Mouse (Mus musculus): ENCODE results near the gene Dlg2. TPM values are rescaled to one million over a fixed set of nuclear protein-coding genes. Genes with fewer than 3 reads are reported as not detected.

The Dlg2 gene
- polyA plus RNA-seq, 1 experiment from 2014 or later, result 6.3 TPM

DNA sequence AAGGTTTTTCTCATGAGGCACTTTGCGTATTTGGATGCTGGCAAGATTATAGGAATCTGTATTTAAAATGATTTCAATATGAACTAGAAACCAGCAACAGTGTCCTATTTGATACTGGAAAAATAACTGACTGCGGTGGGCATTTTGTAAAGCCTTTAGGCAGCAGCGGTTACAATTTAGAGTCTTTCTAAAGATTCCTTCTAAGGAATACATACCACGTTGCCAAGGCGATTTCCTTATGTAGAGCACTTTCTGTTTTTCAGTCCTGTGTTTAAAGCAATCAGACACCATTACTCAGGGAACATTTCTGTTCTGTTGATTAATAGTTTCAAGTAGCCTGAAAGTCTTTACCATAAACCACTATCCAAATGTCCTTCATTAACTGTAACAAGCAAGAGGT is 1309.0 kb downstream of the Dlg2 start:
- Histone ChIP-seq H3K9ac (ENCODE audit: low read length) (no peak overlapping the region), H3K9me3 (ENCODE audit: control insufficient read depth, low read length) (no peaks in the 10 kb centered on the region), H3K4me3 (ENCODE audit: low read depth, low read length) (no peak overlapping the region), H3K4me1 (replicated peaks; ENCODE audit: control insufficient read depth, insufficient read depth, low read length) (no peaks in the 10 kb centered on the region), H3K4me2 (ENCODE audit: low read length) (no peak overlapping the region), H3K36me3 (ENCODE audit: control insufficient read depth, insufficient read depth, low read length) (no peaks in the 10 kb centered on the region), H3K27ac (ENCODE audit: low read depth) (no peak overlapping the region), H3K27me3 (replicated peaks; ENCODE audit: control insufficient read depth, insufficient read depth, low read length) (no peaks in the 10 kb centered on the region)
- 64% methylated on average over 5 of the region's 5 CpGs for WGBS
- ATAC-seq (replicated peaks; ENCODE audit: low FRiP score, low TSS enrichment, low read depth) (no peak), DNase-seq (ENCODE audit: low spot score) (no peak)

DNA sequence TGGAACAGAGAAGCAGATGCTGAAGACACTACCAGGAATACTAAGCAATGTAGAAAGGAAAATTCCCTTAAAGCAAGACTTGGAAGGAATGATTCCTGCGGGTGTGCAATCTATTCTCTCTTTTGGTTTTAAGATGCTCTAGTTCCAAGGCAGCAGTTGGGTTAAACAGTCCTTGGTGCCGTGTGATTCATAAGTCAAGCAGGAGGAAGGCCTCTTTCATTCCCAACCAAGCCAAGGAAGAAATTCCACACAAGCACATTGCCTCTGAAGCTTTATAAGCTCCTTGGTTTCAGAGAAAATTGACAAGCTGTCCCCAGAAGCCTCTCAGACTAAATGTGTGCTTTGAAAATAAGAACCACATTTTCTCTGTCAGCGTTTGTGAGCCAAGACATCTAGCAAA is 1309.4 kb downstream of the Dlg2 start:
- Histone ChIP-seq H3K4me2 (ENCODE audit: low read length) (no peak overlapping the region), H3K36me3 (ENCODE audit: control insufficient read depth, insufficient read depth, low read length) (no peaks in the 10 kb centered on the region), H3K27me3 (replicated peaks; ENCODE audit: control insufficient read depth, insufficient read depth, low read length) (no peaks in the 10 kb centered on the region), H3K9ac (ENCODE audit: low read length) (no peak overlapping the region), H3K4me3 (ENCODE audit: low read depth, low read length) (no peak overlapping the region), H3K9me3 (ENCODE audit: control insufficient read depth, low read length) (no peaks in the 10 kb centered on the region), H3K4me1 (replicated peaks; ENCODE audit: control insufficient read depth, insufficient read depth, low read length) (no peaks in the 10 kb centered on the region), H3K27ac (ENCODE audit: low read depth) (no peak overlapping the region)
- ATAC-seq (replicated peaks; ENCODE audit: low FRiP score, low TSS enrichment, low read depth), result no peak
- 72% methylated on average over 3 of the region's 3 CpGs for WGBS
- DNase-seq (ENCODE audit: low spot score), result no peak

DNA sequence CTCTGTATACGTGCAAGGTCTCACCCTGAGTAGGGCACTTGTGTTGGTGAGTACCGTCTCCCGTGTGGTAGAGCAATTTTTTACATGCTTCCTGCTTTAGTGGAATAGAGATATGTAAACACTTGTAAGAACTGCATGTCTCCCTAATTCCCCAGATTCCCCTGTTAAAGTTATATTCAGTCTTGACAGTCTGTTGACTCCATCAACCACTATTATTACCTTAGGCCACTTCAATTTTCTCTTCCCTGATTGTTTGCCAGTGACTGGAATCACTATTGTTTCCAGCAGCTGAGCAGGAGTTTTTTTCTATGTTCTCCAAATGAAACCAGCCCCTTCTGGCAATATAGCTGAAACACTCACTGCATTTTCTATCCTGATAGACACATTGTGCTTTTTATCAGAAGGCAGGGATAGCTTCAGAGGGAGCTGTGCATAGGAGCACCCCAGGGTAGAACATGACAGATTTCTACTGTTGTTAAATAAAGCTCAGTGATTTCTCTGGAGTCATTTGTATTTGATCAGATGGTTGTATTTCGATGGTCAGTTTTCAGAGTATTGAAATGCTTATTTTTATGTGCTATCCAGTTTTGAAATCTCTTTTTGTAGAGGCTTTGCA is 1314.6 kb downstream of the Dlg2 start:
- no peaks in the 10 kb centered on the region for H3K9me3 ChIP-seq (ENCODE audit: control insufficient read depth, low read length)
- no peak overlapping the region for H3K4me2 ChIP-seq (ENCODE audit: low read length)
- H3K27ac ChIP-seq (ENCODE audit: low read depth), result no peak overlapping the region
- no peaks in the 10 kb centered on the region for H3K4me1 ChIP-seq (replicated peaks; ENCODE audit: control insufficient read depth, insufficient read depth, low read length)
- no peaks in the 10 kb centered on the region for H3K27me3 ChIP-seq (replicated peaks; ENCODE audit: control insufficient read depth, insufficient read depth, low read length)
- no peak for DNase-seq (ENCODE audit: low spot score)
- H3K9ac ChIP-seq (ENCODE audit: low read length), result no peak overlapping the region
- no peak overlapping the region for H3K4me3 ChIP-seq (ENCODE audit: low read depth, low read length)
- no peak for ATAC-seq (replicated peaks; ENCODE audit: low FRiP score, low TSS enrichment, low read depth)
- no peaks in the 10 kb centered on the region for H3K36me3 ChIP-seq (ENCODE audit: control insufficient read depth, insufficient read depth, low read length)
- WGBS, result 45% methylated on average over 4 of the region's 4 CpGs

DNA sequence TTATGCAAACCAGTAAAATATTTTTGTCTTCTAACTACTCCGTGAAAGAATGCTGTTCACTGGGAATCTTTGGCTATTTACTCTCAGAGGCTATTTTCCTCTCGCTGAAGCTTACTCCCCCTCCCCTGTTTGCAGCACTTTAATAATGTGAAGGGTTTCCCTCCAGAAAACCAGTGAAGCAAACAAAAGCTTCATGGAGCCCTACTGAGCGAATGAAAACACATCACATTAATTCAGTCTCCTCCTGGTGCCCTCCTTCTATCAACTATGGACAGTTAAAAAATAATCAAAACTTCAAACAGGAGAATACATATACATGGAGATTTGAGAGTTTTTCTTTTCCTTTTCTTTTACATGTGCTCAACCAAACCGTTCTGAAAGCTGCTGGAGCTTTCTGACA is 1330.2 kb downstream of the Dlg2 start:
- ATAC-seq (replicated peaks; ENCODE audit: low FRiP score, low TSS enrichment, low read depth) (no peak), DNase-seq (ENCODE audit: low spot score) (no peak)
- no peak overlapping the region for H3K4me3 ChIP-seq (ENCODE audit: low read depth, low read length)
- no peak overlapping the region for H3K9ac ChIP-seq (ENCODE audit: low read length)
- no peaks in the 10 kb centered on the region for H3K9me3 ChIP-seq (ENCODE audit: control insufficient read depth, low read length)
- 59% methylated on average over 4 of the region's 4 CpGs for WGBS
- no peaks in the 10 kb centered on the region for H3K27me3 ChIP-seq (replicated peaks; ENCODE audit: control insufficient read depth, insufficient read depth, low read length)
- H3K36me3 ChIP-seq (ENCODE audit: control insufficient read depth, insufficient read depth, low read length), result no peaks in the 10 kb centered on the region
- H3K27ac ChIP-seq (ENCODE audit: low read depth), result no peak overlapping the region
- H3K4me2 ChIP-seq (ENCODE audit: low read length), result no peak overlapping the region
- H3K4me1 ChIP-seq (replicated peaks; ENCODE audit: control insufficient read depth, insufficient read depth, low read length), result no peaks in the 10 kb centered on the region

DNA sequence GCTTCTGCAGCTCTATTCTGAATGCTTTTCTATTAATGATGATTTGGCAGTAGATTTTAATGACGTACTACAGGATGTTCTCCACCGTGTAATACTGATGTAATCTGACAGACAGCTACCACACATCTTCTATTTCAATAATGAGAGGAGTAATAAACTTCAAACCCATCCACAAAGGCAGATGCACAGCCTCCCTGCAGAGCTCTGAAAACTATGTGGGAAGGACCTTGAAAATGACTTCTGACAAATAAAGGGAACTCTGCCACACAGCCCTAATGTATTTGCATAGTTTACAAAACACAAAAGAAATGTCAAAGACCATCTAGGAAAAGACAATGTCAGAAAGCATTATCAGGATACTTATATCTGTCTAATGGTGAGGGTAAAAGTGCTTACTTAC is 1334.3 kb downstream of the Dlg2 start:
- Histone ChIP-seq H3K4me1 (replicated peaks; ENCODE audit: control insufficient read depth, insufficient read depth, low read length) (no peaks in the 10 kb centered on the region), H3K27ac (ENCODE audit: low read depth) (no peak overlapping the region), H3K36me3 (ENCODE audit: control insufficient read depth, insufficient read depth, low read length) (no peaks in the 10 kb centered on the region), H3K4me2 (ENCODE audit: low read length) (no peak overlapping the region), H3K9me3 (ENCODE audit: control insufficient read depth, low read length) (no peaks in the 10 kb centered on the region), H3K27me3 (replicated peaks; ENCODE audit: control insufficient read depth, insufficient read depth, low read length) (no peaks in the 10 kb centered on the region), H3K4me3 (ENCODE audit: low read depth, low read length) (no peak overlapping the region), H3K9ac (ENCODE audit: low read length) (no peak overlapping the region)
- 56% methylated on average over 2 of the region's 2 CpGs for WGBS
- ATAC-seq (replicated peaks; ENCODE audit: low FRiP score, low TSS enrichment, low read depth) (no peak), DNase-seq (ENCODE audit: low spot score) (no peak)

DNA sequence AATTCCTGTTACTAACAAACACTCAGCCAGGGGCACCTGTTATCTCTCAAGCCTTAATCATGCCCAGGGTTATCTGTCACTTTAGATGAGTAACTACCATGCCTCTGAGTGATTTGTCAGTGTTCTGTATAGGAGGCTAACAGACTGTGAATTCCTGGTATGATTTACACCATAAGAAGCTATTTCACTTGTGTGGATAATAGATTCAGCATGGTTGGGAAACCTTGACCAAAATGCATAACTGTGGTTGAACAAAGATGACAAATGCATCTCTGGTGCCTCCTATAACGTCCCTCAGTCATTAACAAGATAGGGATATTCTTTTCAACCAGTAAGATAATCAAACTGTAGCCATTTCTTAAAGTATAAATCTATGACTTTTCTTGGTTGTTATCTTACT is 1341.5 kb downstream of the Dlg2 start:
- WGBS, result 59% methylated on average over 1 of the region's 1 CpGs
- Histone ChIP-seq H3K4me3 (ENCODE audit: low read depth, low read length) (no peak overlapping the region), H3K9ac (ENCODE audit: low read length) (no peak overlapping the region), H3K4me1 (replicated peaks; ENCODE audit: control insufficient read depth, insufficient read depth, low read length) (no peaks in the 10 kb centered on the region), H3K27me3 (replicated peaks; ENCODE audit: control insufficient read depth, insufficient read depth, low read length) (no peaks in the 10 kb centered on the region), H3K36me3 (ENCODE audit: control insufficient read depth, insufficient read depth, low read length) (no peaks in the 10 kb centered on the region), H3K9me3 (ENCODE audit: control insufficient read depth, low read length) (no peaks in the 10 kb centered on the region), H3K27ac (ENCODE audit: low read depth) (no peak overlapping the region), H3K4me2 (ENCODE audit: low read length) (no peak overlapping the region)
- DNase-seq (ENCODE audit: low spot score) (no peak), ATAC-seq (replicated peaks; ENCODE audit: low FRiP score, low TSS enrichment, low read depth) (no peak)

DNA sequence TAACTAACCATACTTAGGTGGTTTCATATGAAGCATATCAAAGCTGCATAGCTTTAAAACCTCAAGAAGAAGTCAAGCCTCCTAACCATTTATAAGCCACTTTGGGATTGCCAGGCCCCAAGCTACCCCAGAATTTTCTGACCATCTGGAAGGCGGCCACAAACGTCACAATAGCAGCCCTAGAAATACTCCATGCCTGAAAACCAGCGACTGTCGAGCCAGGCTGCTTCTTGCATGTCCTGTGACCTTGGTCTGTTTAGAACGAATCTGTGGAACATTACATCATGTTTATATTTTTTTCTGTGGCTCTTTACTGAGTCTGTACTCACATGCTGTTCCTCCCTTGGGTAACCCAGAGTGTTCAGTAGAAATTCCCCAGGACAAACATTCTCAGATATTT is 1355.7 kb downstream of the Dlg2 start:
- H3K4me1 ChIP-seq (replicated peaks; ENCODE audit: control insufficient read depth, insufficient read depth, low read length), result no peaks in the 10 kb centered on the region
- no peak overlapping the region for H3K9ac ChIP-seq (ENCODE audit: low read length)
- H3K9me3 ChIP-seq (ENCODE audit: control insufficient read depth, low read length), result no peaks in the 10 kb centered on the region
- no peaks in the 10 kb centered on the region for H3K36me3 ChIP-seq (ENCODE audit: control insufficient read depth, insufficient read depth, low read length)
- H3K4me2 ChIP-seq (ENCODE audit: low read length), result no peak overlapping the region
- H3K4me3 ChIP-seq (ENCODE audit: low read depth, low read length), result no peak overlapping the region
- no peak overlapping the region for H3K27ac ChIP-seq (ENCODE audit: low read depth)
- ATAC-seq (replicated peaks; ENCODE audit: low FRiP score, low TSS enrichment, low read depth) (no peak), DNase-seq (ENCODE audit: low spot score) (no peak)
- H3K27me3 ChIP-seq (replicated peaks; ENCODE audit: control insufficient read depth, insufficient read depth, low read length), result no peaks in the 10 kb centered on the region
- 54% methylated on average over 5 of the region's 5 CpGs for WGBS

DNA sequence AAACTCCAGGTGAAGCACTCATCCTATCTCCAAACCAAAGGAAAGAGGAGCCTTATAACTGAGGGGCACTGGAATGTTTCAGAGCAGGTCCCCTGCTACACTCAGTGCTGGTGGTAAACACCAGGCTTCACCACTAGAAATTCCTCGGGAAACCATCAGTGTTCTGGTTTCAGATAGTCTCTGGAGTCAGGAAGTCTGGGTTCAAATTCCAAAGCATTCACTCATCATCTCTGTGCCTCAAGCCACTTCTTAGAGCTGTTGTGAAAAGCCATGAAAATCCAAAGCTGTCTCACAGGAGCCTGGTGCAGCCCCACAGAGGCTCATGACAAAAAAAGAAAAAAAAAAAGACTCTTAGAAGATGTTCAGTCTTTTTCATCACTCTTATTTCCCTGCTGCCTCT is 1369.3 kb downstream of the Dlg2 start:
- Histone ChIP-seq H3K4me3 (ENCODE audit: low read depth, low read length) (no peak overlapping the region), H3K27ac (ENCODE audit: low read depth) (no peak overlapping the region), H3K36me3 (ENCODE audit: control insufficient read depth, insufficient read depth, low read length) (no peaks in the 10 kb centered on the region), H3K27me3 (replicated peaks; ENCODE audit: control insufficient read depth, insufficient read depth, low read length) (no peaks in the 10 kb centered on the region), H3K4me2 (ENCODE audit: low read length) (no peak overlapping the region), H3K9ac (ENCODE audit: low read length) (no peak overlapping the region), H3K9me3 (ENCODE audit: control insufficient read depth, low read length) (no peaks in the 10 kb centered on the region), H3K4me1 (replicated peaks; ENCODE audit: control insufficient read depth, insufficient read depth, low read length) (no peaks in the 10 kb centered on the region)
- 21% methylated on average over 1 of the region's 1 CpGs for WGBS
- DNase-seq (ENCODE audit: low spot score) (no peak), ATAC-seq (replicated peaks; ENCODE audit: low FRiP score, low TSS enrichment, low read depth) (no peak)

DNA sequence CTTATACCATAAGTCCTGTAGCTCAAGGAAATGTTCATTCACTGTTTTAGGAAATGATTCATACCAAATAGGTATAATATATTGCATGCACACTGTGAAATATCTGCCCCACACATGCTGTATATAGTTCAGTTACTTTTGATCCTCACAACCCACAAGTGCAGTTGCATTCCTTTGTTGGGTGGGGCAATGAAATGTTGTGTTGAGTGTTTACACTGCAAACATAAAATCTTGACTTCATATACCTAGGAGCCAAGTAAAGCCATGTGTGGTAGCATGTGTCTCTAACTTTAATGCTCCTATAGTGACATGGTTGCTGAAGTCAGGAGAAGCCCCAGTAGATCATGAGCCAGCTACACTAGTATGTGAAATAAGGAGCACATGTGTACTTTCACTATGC is 1372.9 kb downstream of the Dlg2 start:
- H3K9ac ChIP-seq (ENCODE audit: low read length), result no peak overlapping the region
- ATAC-seq (replicated peaks; ENCODE audit: low FRiP score, low TSS enrichment, low read depth) (no peak), DNase-seq (ENCODE audit: low spot score) (no peak)
- H3K4me1 ChIP-seq (replicated peaks; ENCODE audit: control insufficient read depth, insufficient read depth, low read length), result no peaks in the 10 kb centered on the region
- no peak overlapping the region for H3K27ac ChIP-seq (ENCODE audit: low read depth)
- no peak overlapping the region for H3K4me3 ChIP-seq (ENCODE audit: low read depth, low read length)
- no peak overlapping the region for H3K4me2 ChIP-seq (ENCODE audit: low read length)
- H3K27me3 ChIP-seq (replicated peaks; ENCODE audit: control insufficient read depth, insufficient read depth, low read length), result no peaks in the 10 kb centered on the region
- H3K36me3 ChIP-seq (ENCODE audit: control insufficient read depth, insufficient read depth, low read length), result no peaks in the 10 kb centered on the region
- H3K9me3 ChIP-seq (ENCODE audit: control insufficient read depth, low read length), result no peaks in the 10 kb centered on the region

Data from intestine, embryonic 14.5 days (tissue).